Mouse (Mus musculus): ENCODE measurements at regions not wholly inside any gene's neighbourhood (a gene's known extent, or its start where the extent isn't known, plus 50 kb on each side); places are given as distances from the start of the nearest gene placed in this dataset.

GRCm38 (mm10) chr3:53315449-53315848 lies 147.7 kb downstream of the Nhlrc3 start:
- Histone ChIP-seq H3K9ac (ENCODE audit: low read length) (no peak overlapping the region), H3K27ac (ENCODE audit: low read length) (no peak overlapping the region), H3K4me3 (replicated peaks; ENCODE audit: low read length) (no peak overlapping the region), H3K4me1 (ENCODE audit: control insufficient read depth, insufficient read depth, low read length) (no peaks in the 10 kb centered on the region), H3K36me3 (ENCODE audit: control insufficient read depth, insufficient read depth, low read length) (no peaks in the 10 kb centered on the region), H3K9me3 (replicated peaks; ENCODE audit: control insufficient read depth, low read length) (no peaks in the 10 kb centered on the region), H3K27me3 (ENCODE audit: control insufficient read depth, insufficient read depth, low read length) (no peaks in the 10 kb centered on the region), H3K4me2 (ENCODE audit: low read depth, low read length) (no peak overlapping the region)
- no peak for ATAC-seq (ENCODE audit: insufficient read depth, low FRiP score)
- WGBS, result 59% methylated on average over 2 of the region's 2 CpGs
